Mouse (Mus musculus) liver, postnatal 0 days (tissue): ENCODE results near the gene Gm47791.

Experiments
- CTCF ChIP-seq: sonication (generic); IDR thresholded peaks from 2 replicates; pipeline ENCODE4 v1.5.1; 2016; ENCODE audit warnings: antibody characterized with exemption, low read depth
- EP300 ChIP-seq: IDR thresholded peaks from 2 replicates; pipeline ENCODE4 v1.6.1; 2016; ENCODE audit warnings: antibody characterized with exemption, low read depth, mild to moderate bottlenecking

DNA sequence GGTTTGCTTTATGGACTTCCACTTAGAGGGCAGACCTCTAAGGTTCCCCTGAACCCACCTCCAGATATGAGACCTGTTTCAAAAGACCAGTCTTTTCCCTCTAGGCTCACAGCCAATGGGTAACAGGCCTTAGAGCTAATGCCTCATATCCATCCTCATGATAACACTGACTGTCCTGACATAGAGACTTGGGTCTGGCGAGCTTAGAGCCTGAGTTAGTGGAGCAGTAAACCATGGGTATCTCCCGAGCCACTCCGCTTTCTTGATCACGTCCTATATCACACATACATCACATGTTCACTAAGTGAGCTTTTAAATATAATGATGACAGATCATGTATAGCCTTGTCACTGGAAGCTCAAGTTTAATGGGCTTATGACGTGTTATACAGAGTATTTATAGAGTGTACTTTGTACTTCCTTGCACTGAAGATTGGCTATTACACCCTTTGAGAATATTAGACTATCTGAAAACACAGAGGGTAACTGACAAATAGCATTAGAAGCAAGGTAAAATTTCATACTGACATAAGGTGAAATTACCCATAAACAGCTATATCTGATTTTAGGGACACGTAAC, 8.4 kb upstream of the Gm47791 start:
- TF ChIP-seq CTCF, result no peak
- TF ChIP-seq EP300, result no peak
